Comparison of ENCODE assay signal across 8 mouse cellular contexts in the genomic region with DNA sequence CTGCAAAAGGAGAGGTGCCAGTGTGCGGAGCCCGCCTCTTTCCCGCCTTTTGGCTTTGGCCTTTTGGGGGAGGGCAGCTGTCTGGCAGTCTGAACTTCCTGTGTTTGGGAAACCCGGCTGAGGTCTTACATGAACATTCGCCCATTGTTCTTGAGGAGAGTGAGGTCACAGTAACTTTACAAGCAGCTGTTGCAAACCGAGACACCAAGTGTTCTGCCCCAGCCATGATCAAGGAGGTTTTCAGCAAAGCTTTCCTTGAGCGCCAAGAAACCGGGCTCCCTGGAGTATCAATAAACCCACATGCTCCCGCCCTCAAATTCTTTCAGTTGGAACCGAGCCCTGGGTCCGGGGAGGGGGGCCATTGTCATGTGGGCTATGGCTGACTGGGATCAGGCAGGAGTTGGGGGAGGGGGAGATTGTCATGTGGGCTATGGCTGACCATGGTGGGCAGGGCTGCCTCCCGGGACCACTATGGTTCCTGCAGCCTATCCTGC. TPM values are rescaled to one million over a fixed set of nuclear protein-coding genes. Genes with fewer than 3 reads are reported as not detected.
A peak's percentile ranks its signal among the peaks of the same experiment; 100 is the strongest.
DNase-seq lines count a peak whose midpoint lies in the region; ATAC-seq and TF ChIP-seq lines count a peak whose summit lies in the region.

No protein-coding gene starts in this region.

- H3K4me1 ChIP-seq in heart, adult 2 months (ENCODE audit: control insufficient read depth, insufficient read depth, low read length), result peaks cover 10% of the 10 kb centered on the region
- H3K4me1 ChIP-seq in lung, embryonic 16.5 days (replicated peaks; ENCODE audit: control insufficient read depth, insufficient read depth, low read length), result peaks cover 27% of the 10 kb centered on the region

- 0 out of 2 replicates have a peak overlapping the region, but pooled peaks have one; percentile 5 for H3K9ac ChIP-seq in heart, adult 2 months (ENCODE audit: low read depth, low read length)
- H3K9ac ChIP-seq in lung, embryonic 16.5 days (ENCODE audit: low read length), result peak overlapping the region; percentile 58

- TF ChIP-seq CTCF in heart, adult 2 months (IDR thresholded peaks at IDR 0.05), result no peak

- peak; percentile 49; the same call in 1 of the 2 replicates for TF ChIP-seq POLR2A in heart, adult 2 months (IDR thresholded peaks at IDR 0.05; ENCODE audit: insufficient read depth, low read depth, low read length)

- ATAC-seq in lung, embryonic 16.5 days (ENCODE audit: low read depth), result peak; percentile 74

- peak overlapping the region; percentile 6; the same call in 1 of the 2 replicates for H3K4me3 ChIP-seq in heart, adult 2 months
- H3K4me3 ChIP-seq in lung, embryonic 16.5 days (ENCODE audit: low read length), result peak overlapping the region; percentile 15

- H3K9me3 ChIP-seq in lung, embryonic 16.5 days (ENCODE audit: control insufficient read depth, low read length), result no peaks in the 10 kb centered on the region

- H3K27me3 ChIP-seq in heart, adult 2 months (ENCODE audit: control insufficient read depth, insufficient read depth, low read length), result no peaks in the 10 kb centered on the region
- no peaks in the 10 kb centered on the region for H3K27me3 ChIP-seq in lung, embryonic 16.5 days (ENCODE audit: control insufficient read depth, insufficient read depth, low read depth, low read length)

- DNase-seq in layer of hippocampus, postnatal 10 days (ENCODE audit: low spot score in 2 of 2), result peak; percentile 59 to 65
- no peak for DNase-seq in layer of hippocampus, postnatal 36 days
- peak; percentile 67 for DNase-seq in embryo, embryonic 11.5 days (ENCODE audit: low read depth, low spot score)
- peak; percentile 84 to 86 for DNase-seq in heart, adult 2 months
- DNase-seq in kidney, adult 8-10 months, result peak; percentile 44 to 55
- peak; percentile 90 for DNase-seq in retina, postnatal 1 day
- no peak for DNase-seq in cerebellum, postnatal 25 days

- WGBS in heart, adult 2 months, result 16% methylated on average over 12 of the region's 12 CpGs
- WGBS in lung, embryonic 16.5 days, result 2% methylated on average over 12 of the region's 12 CpGs

- TF ChIP-seq EP300 in heart, adult 2 months (IDR thresholded peaks at IDR 0.05; ENCODE audit: insufficient read depth, low read depth, low read length), result peak; percentile 73; the same call in 1 of the 2 replicates

- no peaks in the 10 kb centered on the region for H3K79me2 ChIP-seq in heart, adult 2 months (replicated peaks; ENCODE audit: control insufficient read depth, insufficient read depth, low read length)

- H3K36me3 ChIP-seq in heart, adult 2 months (ENCODE audit: control insufficient read depth, insufficient read depth, low read length), result no peaks in the 10 kb centered on the region
- peaks cover 3% of the 10 kb centered on the region for H3K36me3 ChIP-seq in lung, embryonic 16.5 days (ENCODE audit: control insufficient read depth, insufficient read depth, low read length)

- peak overlapping the region; percentile 52 for H3K4me2 ChIP-seq in lung, embryonic 16.5 days (ENCODE audit: low read depth, low read length)

- H3K27ac ChIP-seq in heart, adult 2 months, result peak overlapping the region; percentile 94
- H3K27ac ChIP-seq in lung, embryonic 16.5 days (ENCODE audit: low read length), result peak overlapping the region; percentile 97

- intact Hi-C loops in heart, adult 2 months (cut with DNase I), result loop anchor here (2.0 kb wide), 1 partner anchor 36 kb away; a partner anchor contains a TSS

RNA-seq across cellular contexts. Expression of a gene that starts 27.9 kb away (rescaled TPM):
- 100 to 1,000 TPM; 356 to 357 TPM for total RNA-seq in layer of hippocampus, postnatal 10 days (2021)
- 100 to 1,000 TPM; 357 TPM for total RNA-seq in layer of hippocampus, postnatal 36 days (2021)
- total RNA-seq in heart, adult 2 months (2021), result 100 to 1,000 TPM; 207 to 253 TPM
- 334 and 409 TPM in 2 replicates for polyA plus RNA-seq in heart, adult 2 months (2012; rRNA removed)
- polyA plus RNA-seq in lung, embryonic 16.5 days (2015; fragmentation: Nextera tagmentation; extraction: Ambion mirVana), result 459 and 464 TPM in 2 replicates

RNA-seq across cellular contexts. Expression of a gene that starts 37.0 kb away (rescaled TPM):
- total RNA-seq in layer of hippocampus, postnatal 10 days (2021), result 10 to 100 TPM; 32.5 to 38.1 TPM
- 10 to 100 TPM; 20.3 to 20.9 TPM for total RNA-seq in layer of hippocampus, postnatal 36 days (2021)
- total RNA-seq in heart, adult 2 months (2021), result 1 to 10 TPM; 4.2 to 5.2 TPM
- polyA plus RNA-seq in heart, adult 2 months (2012; rRNA removed), result 3.5 and 4.5 TPM in 2 replicates
- polyA plus RNA-seq in lung, embryonic 16.5 days (2015; fragmentation: Nextera tagmentation; extraction: Ambion mirVana), result 7.5 and 9.5 TPM in 2 replicates

RNA-seq across cellular contexts. Expression of a gene that starts 50.3 kb away (rescaled TPM):
- 10 to 100 TPM; 13.8 to 18.0 TPM for total RNA-seq in layer of hippocampus, postnatal 10 days (2021)
- 1 to 10 TPM; 9.2 to 10.0 TPM for total RNA-seq in layer of hippocampus, postnatal 36 days (2021)
- total RNA-seq in heart, adult 2 months (2021), result 10 to 100 TPM; 14.6 to 18.1 TPM
- 18.6 and 29.3 TPM in 2 replicates for polyA plus RNA-seq in heart, adult 2 months (2012; rRNA removed)
- 29.1 and 29.3 TPM in 2 replicates for polyA plus RNA-seq in lung, embryonic 16.5 days (2015; fragmentation: Nextera tagmentation; extraction: Ambion mirVana)

RNA-seq across cellular contexts. Expression of a gene that starts 54.0 kb away (rescaled TPM):
- 1 to 10 TPM; 5.1 to 5.5 TPM for total RNA-seq in layer of hippocampus, postnatal 10 days (2021)
- 1 to 10 TPM; 3.9 to 5.0 TPM for total RNA-seq in layer of hippocampus, postnatal 36 days (2021)
- total RNA-seq in heart, adult 2 months (2021), result 1 to 10 TPM; 2.5 to 3.1 TPM
- polyA plus RNA-seq in heart, adult 2 months (2012; rRNA removed), result 4.2 and 4.3 TPM in 2 replicates
- polyA plus RNA-seq in lung, embryonic 16.5 days (2015; fragmentation: Nextera tagmentation; extraction: Ambion mirVana), result 13.4 and 13.7 TPM in 2 replicates

Comparison
In these comparisons a context has a peak if more than half of its experiments do, and no peak if none do; other contexts are left out.
1. DNase-seq: peak in layer of hippocampus, postnatal 10 days (2 of 2), embryo, embryonic 11.5 days (single experiment), heart, adult 2 months (2 of 2), kidney, adult 8-10 months (2 of 2) and retina, postnatal 1 day (single experiment); none in layer of hippocampus, postnatal 36 days (0 of 2) and cerebellum, postnatal 25 days (0 of 2).